Mouse (Mus musculus) layer of hippocampus, postnatal 36 days (tissue): ENCODE measurements around the gene Eri3. TPM values are rescaled to one million over a fixed set of nuclear protein-coding genes. Genes with fewer than 3 reads are reported as not detected.

Source experiments
- DNase-seq, 2 experiments: peaks; one replicate each; pipeline ENCODE4 v3.0.0; 2022
- total RNA-seq, 2 experiments: library from RNA; stranded (reverse); gene quantifications; 2 replicates each; pipeline ENCODE4 v1.2.3; 2021

Gene Eri3
- total RNA-seq: 100 to 1,000 TPM; 183 to 187 TPM

- peak; percentile 98 to 99 for DNase-seq
These were observed at the start of gene Eri3 for GRCm38 (mm10) chr4:117550140-117550851. Gene Eri3 (plus strand): TSS chr4:117550365.

GRCm38 (mm10) chr4:117518246-117518645 lies 31.9 kb upstream of the Eri3 start:
- DNase-seq: peak; percentile 7 to 35

- no peak for DNase-seq
These were observed 28.8 kb upstream of the Eri3 start for GRCm38 (mm10) chr4:117521350-117521749.

DNA sequence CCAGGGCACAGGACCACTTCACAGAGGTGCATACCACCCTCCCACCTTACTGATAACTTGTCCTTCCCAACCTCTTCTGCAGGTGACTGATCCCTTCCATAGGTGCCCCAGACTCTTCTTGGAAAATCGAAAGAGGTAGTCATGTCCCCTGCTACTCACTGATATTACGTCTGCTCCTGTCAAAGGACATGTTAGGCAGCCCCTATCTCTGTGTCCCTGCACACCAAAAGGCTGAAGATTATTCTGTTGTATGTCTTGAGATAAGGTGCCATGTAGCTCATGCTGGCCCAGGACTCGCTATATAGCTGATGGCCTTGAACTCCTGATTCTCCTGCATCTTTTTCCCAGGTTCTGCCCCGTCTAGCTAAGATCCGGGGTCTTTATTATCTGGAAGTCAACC lies 24.2 kb upstream of the Eri3 start:
- no peak for DNase-seq

DNA sequence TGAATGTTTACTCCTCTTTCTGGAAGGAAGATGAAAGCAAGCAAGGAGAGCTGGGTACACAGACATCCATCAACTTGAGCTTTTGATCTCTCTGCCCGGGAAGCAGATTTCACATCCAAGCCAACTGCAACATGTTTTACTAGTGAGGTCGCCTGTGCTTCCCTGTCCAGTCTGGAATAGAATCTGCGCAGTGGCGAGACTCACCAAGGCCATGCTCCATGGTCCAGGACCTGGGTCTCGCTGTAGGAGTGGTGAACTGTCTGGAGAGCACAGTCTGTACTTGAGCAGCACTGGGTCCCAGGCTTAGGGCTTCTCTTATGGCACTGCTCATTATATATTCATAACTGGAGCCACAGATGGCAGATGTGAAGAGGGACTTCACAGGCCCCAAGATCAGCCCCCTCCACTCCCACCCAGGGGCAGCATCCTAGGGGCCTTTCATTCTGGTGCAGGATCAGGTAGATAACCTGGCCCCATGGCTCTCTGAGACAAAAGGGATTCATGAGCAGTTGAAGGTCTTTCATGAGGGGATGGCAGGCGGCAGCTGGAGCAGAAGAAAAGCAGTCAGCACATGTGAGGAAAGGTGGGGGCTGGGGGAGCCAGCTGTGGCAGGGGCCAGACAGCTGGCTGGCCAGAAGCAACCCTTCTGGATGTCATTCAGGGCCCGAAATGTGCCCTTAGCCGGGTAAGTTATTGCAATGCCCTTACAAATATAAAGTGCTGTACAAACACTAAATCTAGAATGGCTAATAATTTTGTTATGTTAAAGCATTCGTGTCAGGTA lies 22.9 kb upstream of the Eri3 start:
- DNase-seq: no peak

GRCm38 (mm10) chr4:117527952-117528351 lies 22.2 kb upstream of the Eri3 start:
- peak; percentile 7 to 11 for DNase-seq

GRCm38 (mm10) chr4:117529843-117530242 lies 20.3 kb upstream of the Eri3 start:
- DNase-seq: no peak

DNA sequence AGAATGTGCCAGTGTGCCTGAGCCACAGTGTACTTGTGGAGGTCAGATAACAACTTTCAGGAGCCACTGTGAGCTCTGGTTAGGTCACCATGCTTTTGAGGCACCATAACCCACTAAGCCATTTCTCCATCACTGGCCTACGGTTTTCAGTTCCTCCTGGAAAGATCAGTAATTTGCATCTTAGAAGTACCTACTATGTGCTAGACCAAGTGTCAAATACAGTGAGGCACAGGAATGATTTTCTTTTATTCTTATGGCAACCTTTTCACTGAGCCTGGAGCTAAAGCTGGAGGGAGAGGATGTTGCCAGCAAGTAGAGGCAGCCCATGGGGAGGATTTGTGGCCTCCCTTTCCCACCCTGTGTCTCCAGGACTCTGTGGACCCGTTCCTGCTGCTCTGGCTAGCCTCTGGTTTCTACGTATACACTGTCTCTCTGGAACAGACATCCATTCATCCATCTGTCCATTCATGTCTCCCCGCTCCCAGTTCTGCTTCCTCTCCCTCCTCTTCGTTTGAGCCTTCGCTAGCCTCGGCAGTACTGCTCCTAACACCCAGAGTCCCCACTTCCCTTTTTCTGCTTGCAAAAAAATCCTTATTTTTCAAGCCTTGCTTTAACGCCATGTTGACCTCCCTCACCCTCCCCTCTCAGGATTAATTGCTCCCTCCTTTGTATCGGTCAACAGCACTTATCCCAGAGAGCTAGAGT lies 14.5 kb upstream of the Eri3 start:
- DNase-seq: no peak

- no peak for DNase-seq
These were observed 13.2 kb upstream of the Eri3 start for GRCm38 (mm10) chr4:117537002-117537401.

DNA sequence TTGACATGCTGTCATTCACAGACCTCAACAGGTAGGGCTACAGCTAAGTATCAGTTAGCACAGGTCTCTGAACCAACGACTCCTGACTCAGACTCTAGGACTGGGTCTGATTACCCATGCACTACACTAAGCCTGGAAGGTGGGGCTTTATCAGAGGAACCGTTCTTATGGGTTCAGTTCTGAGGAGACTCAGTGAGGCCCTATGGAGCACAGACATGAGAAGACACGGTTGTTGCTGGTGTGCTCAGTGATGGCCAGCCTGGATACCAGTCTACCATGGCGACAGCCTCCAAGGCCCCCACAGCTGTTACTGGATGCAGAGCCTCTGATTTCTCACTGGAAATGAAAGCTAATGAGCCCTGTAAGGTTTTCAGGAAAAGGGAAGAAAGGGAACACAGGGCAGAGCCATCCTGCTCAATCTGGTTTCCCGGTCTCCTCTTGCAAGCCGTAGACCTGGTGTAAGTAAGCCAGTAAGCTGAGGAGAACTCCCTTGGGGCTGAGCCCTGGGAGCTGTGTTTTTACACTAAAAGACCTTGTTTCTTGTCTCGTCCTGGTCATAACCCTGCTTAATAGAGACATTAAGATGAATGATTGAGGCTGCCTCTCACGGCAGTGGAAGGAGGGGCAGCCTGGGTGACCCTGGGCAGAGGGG lies 10.7 kb upstream of the Eri3 start:
- DNase-seq: no peak

DNA sequence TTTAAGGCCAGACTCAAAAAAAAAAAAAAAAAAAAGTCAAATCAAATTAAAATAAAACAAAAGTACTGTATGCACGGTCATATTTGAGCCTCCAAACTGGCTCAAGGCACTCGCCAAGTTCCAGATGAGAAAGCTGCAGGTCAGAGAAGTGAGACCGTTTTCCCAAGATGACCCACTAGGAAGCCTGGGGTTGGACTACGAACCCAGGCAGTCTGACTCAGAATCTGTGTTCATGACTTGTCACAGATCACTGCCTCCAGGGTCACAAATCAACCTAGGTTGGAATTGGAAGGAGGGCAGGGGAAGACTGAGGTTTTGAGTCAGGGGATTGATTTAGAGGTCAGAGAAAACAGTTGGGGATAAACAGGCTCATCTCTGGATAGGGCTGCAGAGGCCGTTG lies 9.6 kb upstream of the Eri3 start:
- no peak for DNase-seq

- DNase-seq: no peak
These were observed 4.7 kb upstream of the Eri3 start for GRCm38 (mm10) chr4:117545448-117545847.

GRCm38 (mm10) chr4:117546616-117547015 lies 3.5 kb upstream of the Eri3 start:
- DNase-seq: no peak

- DNase-seq: peak in 1 of 2 experiments; percentile 6
These were observed 589 bp upstream of the Eri3 start for GRCm38 (mm10) chr4:117549576-117549975.

- no peak for DNase-seq
These were observed 1.2 kb downstream of the Eri3 start for GRCm38 (mm10) chr4:117551144-117552000.

DNA sequence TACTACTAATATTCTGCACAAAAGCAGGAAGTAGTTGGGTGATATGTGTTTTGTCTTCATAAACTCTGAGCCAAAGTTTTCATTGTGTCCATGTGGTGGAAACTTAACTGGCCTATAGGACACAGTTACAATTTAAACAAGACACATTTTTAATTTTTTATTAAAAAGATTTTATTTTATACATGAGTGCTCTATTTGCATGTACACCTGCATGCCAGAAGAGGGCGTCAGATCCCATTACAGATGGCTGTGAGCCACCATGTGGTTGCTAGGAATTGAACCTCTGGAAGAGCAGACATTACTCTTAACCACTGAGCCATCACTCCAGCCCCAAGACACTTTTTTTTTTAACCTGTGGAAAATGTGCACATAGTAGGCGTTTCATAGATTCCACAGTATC lies 5.3 kb downstream of the Eri3 start:
- DNase-seq: no peak

DNA sequence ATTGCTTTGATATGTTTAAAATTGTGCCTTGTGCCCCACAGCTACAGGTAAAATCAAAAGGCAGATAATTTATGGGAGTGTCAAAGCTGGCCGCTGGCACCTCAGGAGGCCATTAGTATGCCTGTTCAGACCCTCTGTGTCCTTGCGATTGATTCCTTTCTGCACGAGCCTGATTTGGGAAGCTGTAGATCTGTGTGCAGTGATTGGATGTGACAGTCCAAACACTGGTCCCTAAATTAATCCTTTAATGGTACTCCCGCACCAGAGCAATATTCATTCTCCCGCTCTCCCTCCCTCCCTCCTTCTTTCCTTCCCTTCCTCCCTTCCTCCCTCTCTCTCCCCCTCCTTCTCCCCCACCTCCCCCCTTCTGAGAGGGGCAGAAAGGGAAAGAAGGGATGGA lies 6.2 kb downstream of the Eri3 start:
- no peak for DNase-seq

GRCm38 (mm10) chr4:117557068-117557645 lies 7.0 kb downstream of the Eri3 start:
- DNase-seq: no peak

GRCm38 (mm10) chr4:117563967-117564366 lies 13.8 kb downstream of the Eri3 start:
- DNase-seq: no peak

GRCm38 (mm10) chr4:117568846-117569245 lies 18.7 kb downstream of the Eri3 start:
- no peak for DNase-seq

GRCm38 (mm10) chr4:117570964-117571363 lies 20.8 kb downstream of the Eri3 start:
- no peak for DNase-seq
